Mouse (Mus musculus): ENCODE data around the gene Adora3. TPM values are rescaled to one million over a fixed set of nuclear protein-coding genes. Genes with fewer than 3 reads are reported as not detected.

Gene Adora3
- 0.27 TPM in 1 of 2 replicates, not detected in the other for polyA plus RNA-seq (2014; fragmentation: Nextera tagmentation; extraction: Ambion mirVana)

GRCm38 (mm10) chr3:105870558-105870957 is at the start of gene Adora3, which contains the start of gene Tmigd3:
Adora3 (plus strand) TSS chr3:105870858.
Tmigd3 (plus strand) TSS chr3:105870903.
- no peaks in the 10 kb centered on the region; the same call in 1 of the 2 replicates for H3K4me1 ChIP-seq (replicated peaks; ENCODE audit: control insufficient read depth, insufficient read depth, low read length)
- WGBS: 85% methylated on average over 3 of the region's 3 CpGs
- no peaks in the 10 kb centered on the region for H3K27me3 ChIP-seq (ENCODE audit: control insufficient read depth, insufficient read depth, low read length)
- DNase-seq (ENCODE audit: low spot score): no peak
- no peak within 1 kb of the TSS for H3K4me2 ChIP-seq (replicated peaks)
- ATAC-seq (ENCODE audit: low FRiP score): no peak
- H3K36me3 ChIP-seq (replicated peaks; ENCODE audit: control insufficient read depth, insufficient read depth): no peaks in the 10 kb centered on the region
- H3K9ac ChIP-seq: no peak within 1 kb of the TSS
- no peak within 1 kb of the TSS for H3K27ac ChIP-seq
- H3K9me3 ChIP-seq (ENCODE audit: control insufficient read depth, low read length): no peaks in the 10 kb centered on the region
- no peak within 1 kb of the TSS for H3K4me3 ChIP-seq (replicated peaks; ENCODE audit: low read length)

GRCm38 (mm10) chr3:105821504-105821903 is 49.2 kb upstream of the Adora3 start:
- no peaks in the 10 kb centered on the region for H3K27me3 ChIP-seq (ENCODE audit: control insufficient read depth, insufficient read depth, low read length)
- DNase-seq (ENCODE audit: low spot score) (no peak), ATAC-seq (ENCODE audit: low FRiP score) (no peak)
- H3K9ac ChIP-seq: no peak overlapping the region
- no peak overlapping the region for H3K4me2 ChIP-seq (replicated peaks)
- no peak overlapping the region for H3K27ac ChIP-seq
- H3K4me1 ChIP-seq (replicated peaks; ENCODE audit: control insufficient read depth, insufficient read depth, low read length): 0 out of 2 replicates have a peak, but pooled peaks cover 3% of the 10 kb centered on the region
- WGBS: 93% methylated on average over 3 of the region's 3 CpGs
- H3K36me3 ChIP-seq (replicated peaks; ENCODE audit: control insufficient read depth, insufficient read depth): no peaks in the 10 kb centered on the region
- H3K9me3 ChIP-seq (ENCODE audit: control insufficient read depth, low read length): no peaks in the 10 kb centered on the region
- H3K4me3 ChIP-seq (replicated peaks; ENCODE audit: low read length): no peak overlapping the region

- H3K4me3 ChIP-seq (replicated peaks; ENCODE audit: low read length): no peak overlapping the region
- no peaks in the 10 kb centered on the region for H3K27me3 ChIP-seq (ENCODE audit: control insufficient read depth, insufficient read depth, low read length)
- no peaks in the 10 kb centered on the region for H3K36me3 ChIP-seq (replicated peaks; ENCODE audit: control insufficient read depth, insufficient read depth)
- DNase-seq (ENCODE audit: low spot score) (no peak), ATAC-seq (ENCODE audit: low FRiP score) (no peak)
- no peak overlapping the region for H3K9ac ChIP-seq
- no peak overlapping the region for H3K4me2 ChIP-seq (replicated peaks)
- H3K27ac ChIP-seq: no peak overlapping the region
- no peaks in the 10 kb centered on the region for H3K9me3 ChIP-seq (ENCODE audit: control insufficient read depth, low read length)
- 0 out of 2 replicates have a peak, but pooled peaks cover 3% of the 10 kb centered on the region for H3K4me1 ChIP-seq (replicated peaks; ENCODE audit: control insufficient read depth, insufficient read depth, low read length)
Observed at GRCm38 (mm10) chr3:105823609-105824008, 47.0 kb upstream of the Adora3 start.

GRCm38 (mm10) chr3:105824103-105824502 is 46.6 kb upstream of the Adora3 start:
- Histone ChIP-seq H3K9me3 (ENCODE audit: control insufficient read depth, low read length) (no peaks in the 10 kb centered on the region), H3K4me3 (replicated peaks; ENCODE audit: low read length) (no peak overlapping the region), H3K36me3 (replicated peaks; ENCODE audit: control insufficient read depth, insufficient read depth) (no peaks in the 10 kb centered on the region), H3K27me3 (ENCODE audit: control insufficient read depth, insufficient read depth, low read length) (no peaks in the 10 kb centered on the region), H3K9ac (no peak overlapping the region), H3K4me2 (replicated peaks) (no peak overlapping the region), H3K4me1 (replicated peaks; ENCODE audit: control insufficient read depth, insufficient read depth, low read length) (no peaks in the 10 kb centered on the region), H3K27ac (no peak overlapping the region)
- ATAC-seq (ENCODE audit: low FRiP score) (no peak), DNase-seq (ENCODE audit: low spot score) (no peak)
- 57% methylated on average over 5 of the region's 5 CpGs for WGBS

GRCm38 (mm10) chr3:105824704-105825103 is 46.0 kb upstream of the Adora3 start:
- Histone ChIP-seq H3K4me2 (replicated peaks) (no peak overlapping the region), H3K27me3 (ENCODE audit: control insufficient read depth, insufficient read depth, low read length) (no peaks in the 10 kb centered on the region), H3K36me3 (replicated peaks; ENCODE audit: control insufficient read depth, insufficient read depth) (no peaks in the 10 kb centered on the region), H3K9me3 (ENCODE audit: control insufficient read depth, low read length) (no peaks in the 10 kb centered on the region), H3K27ac (no peak overlapping the region), H3K4me1 (replicated peaks; ENCODE audit: control insufficient read depth, insufficient read depth, low read length) (no peaks in the 10 kb centered on the region), H3K4me3 (replicated peaks; ENCODE audit: low read length) (no peak overlapping the region), H3K9ac (no peak overlapping the region)
- no peak for DNase-seq (ENCODE audit: low spot score)
- no peak for ATAC-seq (ENCODE audit: low FRiP score)
- whole genome bisulfite sequencing: 59% methylated on average over 2 of the region's 2 CpGs

GRCm38 (mm10) chr3:105825501-105826161 is 45.0 kb upstream of the Adora3 start:
- Histone ChIP-seq H3K4me1 (replicated peaks; ENCODE audit: control insufficient read depth, insufficient read depth, low read length) (no peaks in the 10 kb centered on the region), H3K27me3 (ENCODE audit: control insufficient read depth, insufficient read depth, low read length) (no peaks in the 10 kb centered on the region), H3K4me2 (replicated peaks) (no peak overlapping the region), H3K36me3 (replicated peaks; ENCODE audit: control insufficient read depth, insufficient read depth) (no peaks in the 10 kb centered on the region), H3K9me3 (ENCODE audit: control insufficient read depth, low read length) (no peaks in the 10 kb centered on the region), H3K27ac (no peak overlapping the region), H3K9ac (no peak overlapping the region), H3K4me3 (replicated peaks; ENCODE audit: low read length) (no peak overlapping the region)
- DNase-seq (ENCODE audit: low spot score) (no peak), ATAC-seq (ENCODE audit: low FRiP score) (no peak)
- WGBS: 63% methylated on average over 7 of the region's 7 CpGs

GRCm38 (mm10) chr3:105831584-105831983 is 39.1 kb upstream of the Adora3 start:
- 94% methylated on average over 3 of the region's 3 CpGs for whole genome bisulfite sequencing
- no peaks in the 10 kb centered on the region for H3K27me3 ChIP-seq (ENCODE audit: control insufficient read depth, insufficient read depth, low read length)
- no peaks in the 10 kb centered on the region for H3K4me1 ChIP-seq (replicated peaks; ENCODE audit: control insufficient read depth, insufficient read depth, low read length)
- no peaks in the 10 kb centered on the region for H3K36me3 ChIP-seq (replicated peaks; ENCODE audit: control insufficient read depth, insufficient read depth)
- no peak overlapping the region for H3K4me3 ChIP-seq (replicated peaks; ENCODE audit: low read length)
- no peak for ATAC-seq (ENCODE audit: low FRiP score)
- no peaks in the 10 kb centered on the region for H3K9me3 ChIP-seq (ENCODE audit: control insufficient read depth, low read length)
- no peak overlapping the region for H3K9ac ChIP-seq
- H3K4me2 ChIP-seq (replicated peaks): no peak overlapping the region
- DNase-seq (ENCODE audit: low spot score): no peak
- no peak overlapping the region for H3K27ac ChIP-seq

- no peaks in the 10 kb centered on the region for H3K27me3 ChIP-seq (ENCODE audit: control insufficient read depth, insufficient read depth, low read length)
- whole genome bisulfite sequencing: 82% methylated on average over 3 of the region's 3 CpGs
- H3K4me2 ChIP-seq (replicated peaks): no peak overlapping the region
- no peak overlapping the region for H3K9ac ChIP-seq
- no peaks in the 10 kb centered on the region for H3K36me3 ChIP-seq (replicated peaks; ENCODE audit: control insufficient read depth, insufficient read depth)
- H3K4me1 ChIP-seq (replicated peaks; ENCODE audit: control insufficient read depth, insufficient read depth, low read length): no peaks in the 10 kb centered on the region
- no peaks in the 10 kb centered on the region for H3K9me3 ChIP-seq (ENCODE audit: control insufficient read depth, low read length)
- no peak overlapping the region for H3K4me3 ChIP-seq (replicated peaks; ENCODE audit: low read length)
- no peak for DNase-seq (ENCODE audit: low spot score)
- no peak overlapping the region for H3K27ac ChIP-seq
- ATAC-seq (ENCODE audit: low FRiP score): no peak
Observed at GRCm38 (mm10) chr3:105835875-105836274, 34.8 kb upstream of the Adora3 start.

- Histone ChIP-seq H3K9ac (no peak overlapping the region), H3K27ac (no peak overlapping the region), H3K27me3 (ENCODE audit: control insufficient read depth, insufficient read depth, low read length) (no peaks in the 10 kb centered on the region), H3K4me1 (replicated peaks; ENCODE audit: control insufficient read depth, insufficient read depth, low read length) (no peaks in the 10 kb centered on the region), H3K4me3 (replicated peaks; ENCODE audit: low read length) (no peak overlapping the region), H3K4me2 (replicated peaks) (no peak overlapping the region), H3K36me3 (replicated peaks; ENCODE audit: control insufficient read depth, insufficient read depth) (no peaks in the 10 kb centered on the region), H3K9me3 (ENCODE audit: control insufficient read depth, low read length) (no peaks in the 10 kb centered on the region)
- 88% methylated on average over 3 of the region's 3 CpGs for WGBS
- DNase-seq (ENCODE audit: low spot score) (no peak), ATAC-seq (ENCODE audit: low FRiP score) (no peak)
Observed at GRCm38 (mm10) chr3:105836883-105837282, 33.8 kb upstream of the Adora3 start.

GRCm38 (mm10) chr3:105838655-105839054 is 32.0 kb upstream of the Adora3 start:
- no peak overlapping the region for H3K4me3 ChIP-seq (replicated peaks; ENCODE audit: low read length)
- H3K4me1 ChIP-seq (replicated peaks; ENCODE audit: control insufficient read depth, insufficient read depth, low read length): no peaks in the 10 kb centered on the region
- no peak for ATAC-seq (ENCODE audit: low FRiP score)
- H3K27me3 ChIP-seq (ENCODE audit: control insufficient read depth, insufficient read depth, low read length): no peaks in the 10 kb centered on the region
- DNase-seq (ENCODE audit: low spot score): no peak
- no peak overlapping the region for H3K27ac ChIP-seq
- no peaks in the 10 kb centered on the region for H3K36me3 ChIP-seq (replicated peaks; ENCODE audit: control insufficient read depth, insufficient read depth)
- no peaks in the 10 kb centered on the region for H3K9me3 ChIP-seq (ENCODE audit: control insufficient read depth, low read length)
- H3K4me2 ChIP-seq (replicated peaks): no peak overlapping the region
- H3K9ac ChIP-seq: no peak overlapping the region
- 79% methylated on average over 3 of the region's 3 CpGs for WGBS

Measured in hindbrain, embryonic 14.5 days (tissue).